Mouse (Mus musculus): ENCODE measurements at regions not wholly inside any gene's neighbourhood (a gene's known extent, or its start where the extent isn't known, plus 50 kb on each side); places are given as distances from the start of the nearest gene placed in this dataset.

GRCm38 (mm10) chr1:35331602-35332339, 482.0 kb downstream of the Plekhb2 start:
- no peak for DNase-seq (ENCODE audit: low read depth, low spot score)

DNA sequence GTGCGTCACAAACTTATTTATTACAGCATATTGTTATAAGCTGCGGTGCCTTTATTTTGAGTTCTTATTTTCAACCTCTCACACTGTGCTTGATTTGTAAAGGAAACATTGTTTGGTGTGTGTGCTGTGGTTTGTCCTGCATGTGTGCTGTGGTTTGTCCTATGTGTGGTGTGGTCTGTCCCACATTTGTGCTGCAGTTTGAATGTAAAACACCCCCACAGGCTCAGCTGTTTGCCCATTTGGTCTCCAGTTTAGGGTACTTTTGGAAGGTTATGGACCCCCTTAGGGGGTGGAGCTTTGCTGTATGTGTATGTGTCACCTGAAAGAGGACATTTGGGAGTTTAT, 482.5 kb downstream of the Plekhb2 start:
- no peak for DNase-seq (ENCODE audit: low read depth, low spot score)

DNA sequence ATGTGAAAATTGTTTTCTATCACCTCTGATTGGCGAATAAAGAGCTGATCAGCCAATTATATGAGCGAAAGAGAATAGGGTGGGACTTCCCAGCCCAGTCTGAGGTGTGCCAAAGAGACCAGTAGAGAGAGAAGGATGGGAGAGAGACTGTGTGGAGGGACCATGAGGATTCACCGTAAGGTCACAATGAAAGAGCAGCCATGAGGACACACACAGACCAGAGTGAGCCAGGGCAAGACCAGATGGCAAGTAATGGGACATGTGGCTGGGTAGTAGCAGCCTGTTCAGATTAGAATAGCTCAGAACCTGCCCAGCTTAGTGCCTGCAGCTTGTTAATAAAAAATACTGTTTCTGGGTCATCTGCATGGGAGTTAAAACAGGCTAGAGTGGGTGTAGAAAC, 487.9 kb downstream of the Plekhb2 start:
- DNase-seq (ENCODE audit: low read depth, low spot score) = no peak

GRCm38 (mm10) chr1:35338184-35338583, 488.4 kb downstream of the Plekhb2 start:
- DNase-seq (ENCODE audit: low read depth, low spot score) = no peak

DNA sequence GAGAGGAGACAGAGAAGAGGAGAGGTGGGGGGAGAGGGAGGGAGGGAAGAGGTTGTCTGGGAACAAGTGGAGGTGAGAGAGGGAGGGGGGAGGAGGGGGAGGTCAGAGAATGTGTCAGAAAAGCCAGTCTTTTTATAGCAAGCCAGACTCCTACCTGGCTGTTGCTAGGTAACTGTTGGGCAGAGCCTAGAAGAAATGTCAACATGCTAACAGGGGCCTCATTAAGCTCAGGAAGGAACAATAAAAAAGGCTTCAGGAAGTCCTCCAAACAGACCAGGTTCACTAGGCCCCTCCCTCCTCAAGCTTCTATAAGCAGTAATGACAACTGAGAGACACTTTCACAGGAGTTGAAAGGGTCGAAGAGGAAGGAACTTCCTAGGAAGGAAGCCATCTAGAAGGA, 494.8 kb downstream of the Plekhb2 start:
- no peak for DNase-seq (ENCODE audit: low read depth, low spot score)

- DNase-seq (ENCODE audit: low read depth, low spot score) = no peak
Measured at GRCm38 (mm10) chr1:35348294-35348693, 498.5 kb downstream of the Plekhb2 start.

DNA sequence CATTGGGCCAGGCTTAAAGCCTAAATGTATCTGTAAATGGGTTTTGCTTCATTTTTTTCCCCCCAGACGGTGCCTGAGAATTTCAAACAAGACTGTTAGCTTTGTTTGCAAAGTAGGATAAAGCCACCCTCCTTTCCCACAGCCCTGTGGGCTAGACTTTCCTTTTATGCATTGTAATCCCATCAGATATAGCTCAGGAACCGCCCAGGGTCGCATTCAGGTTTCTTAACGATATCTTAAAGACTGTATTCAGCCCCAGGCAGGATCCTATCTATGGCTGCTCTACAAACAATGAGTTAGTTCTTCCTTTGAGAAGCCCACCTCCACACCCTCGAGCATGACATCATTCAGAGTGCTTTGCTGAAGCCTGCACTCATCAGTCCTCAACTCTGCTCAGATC, 509.2 kb downstream of the Plekhb2 start:
- no peak for DNase-seq (ENCODE audit: low read depth, low spot score)

- DNase-seq (ENCODE audit: low read depth, low spot score) = no peak
Measured at GRCm38 (mm10) chr1:35361465-35361864, 511.7 kb downstream of the Plekhb2 start.

- DNase-seq (ENCODE audit: low read depth, low spot score) = no peak
Measured at GRCm38 (mm10) chr1:35362836-35363235, 513.1 kb downstream of the Plekhb2 start.

GRCm38 (mm10) chr1:35366559-35366958, 516.8 kb downstream of the Plekhb2 start:
- DNase-seq (ENCODE audit: low read depth, low spot score) = no peak

GRCm38 (mm10) chr1:35372751-35373150, 523.0 kb downstream of the Plekhb2 start:
- no peak for DNase-seq (ENCODE audit: low read depth, low spot score)

- DNase-seq (ENCODE audit: low read depth, low spot score) = no peak
Measured at GRCm38 (mm10) chr1:35380633-35381385, 531.0 kb downstream of the Plekhb2 start.

DNA sequence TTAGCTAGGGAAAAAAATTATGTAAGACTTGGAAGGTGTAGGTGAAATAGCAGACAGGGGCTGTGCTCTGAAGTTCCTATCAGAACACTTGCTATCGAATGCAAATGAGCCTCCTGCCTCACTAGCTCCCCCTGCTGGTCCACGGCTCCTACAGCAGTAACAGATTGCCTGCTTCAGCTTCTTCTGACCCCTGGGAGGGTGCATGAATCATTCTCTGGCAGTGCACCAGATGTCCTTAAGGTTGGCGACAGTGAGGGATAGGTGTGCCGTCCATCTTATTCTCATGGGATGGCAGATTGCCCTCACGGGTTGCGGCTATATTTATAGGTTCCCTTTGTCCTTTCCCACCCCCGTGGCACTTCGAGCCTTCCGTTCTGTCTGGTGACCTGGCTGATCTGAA, 535.7 kb downstream of the Plekhb2 start:
- peak; percentile 45 for DNase-seq (ENCODE audit: low read depth, low spot score)

- DNase-seq (ENCODE audit: low read depth, low spot score) = peak; percentile 20
Measured at GRCm38 (mm10) chr1:35388181-35388580, 538.4 kb downstream of the Plekhb2 start.

DNA sequence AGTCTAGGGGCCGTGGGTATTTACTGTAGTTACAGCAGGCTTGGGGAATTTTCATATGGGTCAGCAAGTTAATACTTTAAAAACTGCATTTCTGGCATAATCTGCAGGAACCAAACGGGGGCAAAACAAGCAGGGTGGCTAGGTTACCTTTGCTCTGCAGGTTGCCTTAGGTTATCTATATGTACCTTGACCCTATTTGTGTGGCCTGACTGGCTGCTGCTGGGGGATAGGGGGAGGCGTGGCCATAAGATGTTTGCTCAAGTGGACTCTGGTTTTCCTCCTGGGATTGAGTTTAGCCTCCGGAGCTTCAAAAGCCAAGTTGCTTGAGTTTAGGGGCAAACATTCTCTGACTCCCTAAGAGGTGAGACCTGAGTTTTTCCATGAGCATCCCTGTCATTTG, 540.6 kb downstream of the Plekhb2 start:
- DNase-seq (ENCODE audit: low read depth, low spot score) = no peak

GRCm38 (mm10) chr1:35390858-35391586, 541.2 kb downstream of the Plekhb2 start:
- DNase-seq (ENCODE audit: low read depth, low spot score) = no peak

DNA sequence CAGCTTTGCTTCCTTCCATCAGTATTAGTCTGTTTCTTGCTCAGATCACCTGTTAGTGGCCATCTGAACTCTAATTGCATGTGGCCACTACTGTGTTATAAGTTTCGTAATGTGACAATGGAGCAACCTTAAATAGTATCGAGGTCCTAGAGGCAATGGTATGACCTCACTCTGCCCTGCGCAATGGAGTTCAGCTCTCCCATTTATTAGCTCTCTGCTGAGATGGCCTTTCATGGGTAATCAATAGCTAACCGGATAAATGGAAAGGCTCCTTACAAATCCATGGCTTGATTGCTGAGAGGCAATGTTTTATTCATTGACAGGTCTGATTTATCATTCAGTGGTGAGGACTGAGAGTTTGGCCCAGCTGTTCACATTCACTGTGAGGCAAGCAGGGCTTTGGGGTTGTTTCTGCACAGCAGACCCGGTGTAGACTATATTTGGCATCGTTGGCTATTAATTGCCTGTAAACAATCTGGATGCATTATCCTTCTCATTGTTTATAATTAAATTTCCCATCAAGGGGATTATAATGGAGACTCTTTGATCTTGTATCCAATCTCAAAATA, 543.9 kb downstream of the Plekhb2 start:
- DNase-seq (ENCODE audit: low read depth, low spot score) = no peak

DNA sequence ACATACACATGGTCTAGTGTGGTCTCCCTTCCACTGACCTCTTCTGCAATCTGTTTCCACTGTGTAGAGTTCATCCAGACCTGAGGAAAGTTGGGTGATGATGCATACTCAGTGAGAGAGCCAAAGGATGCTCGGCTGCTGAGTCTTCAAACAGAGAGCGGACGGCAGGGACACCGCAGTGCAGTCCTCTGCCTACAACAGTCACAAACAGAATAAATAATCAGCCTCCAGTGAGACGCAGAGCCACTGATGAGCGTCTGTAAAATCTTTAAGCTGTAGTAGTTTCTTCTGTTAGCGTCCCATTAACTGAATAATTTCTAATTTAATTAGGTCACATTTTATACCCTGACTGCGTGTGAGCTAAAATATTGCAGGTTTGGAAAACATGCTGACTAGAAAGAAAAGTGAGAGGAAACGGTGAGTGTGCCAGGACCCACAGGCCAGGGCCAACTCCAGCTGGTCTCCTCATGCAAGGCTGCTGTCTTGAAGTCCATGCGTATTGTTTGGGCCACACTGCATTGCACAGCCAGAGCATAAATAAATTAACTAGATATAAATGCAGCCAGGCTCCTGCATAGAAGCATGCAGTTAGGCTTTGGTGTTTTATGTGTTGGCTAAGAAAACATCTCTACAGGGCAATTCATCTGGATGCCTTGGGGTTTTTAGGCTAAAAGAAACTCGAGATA, 551.0 kb downstream of the Plekhb2 start:
- no peak for DNase-seq (ENCODE audit: low read depth, low spot score)

DNA sequence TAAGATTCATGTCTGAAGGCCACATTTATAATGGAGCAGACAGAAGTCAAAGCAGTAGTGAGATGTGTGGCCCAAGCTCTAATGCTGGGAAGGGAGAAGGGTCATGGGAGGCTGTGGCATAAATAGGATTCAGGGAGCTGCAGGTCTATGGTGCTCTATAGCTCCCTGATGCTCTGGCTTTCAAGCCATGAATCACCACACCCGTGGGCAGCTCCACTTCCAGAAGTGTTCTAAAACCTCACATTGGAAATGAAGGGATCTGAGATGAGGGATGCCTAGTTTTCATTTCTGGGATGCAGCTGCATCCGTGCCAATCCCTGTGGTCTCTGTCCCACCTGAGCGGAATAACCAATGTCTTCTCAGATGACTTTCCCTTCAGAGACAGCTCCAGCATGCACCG, 553.2 kb downstream of the Plekhb2 start:
- no peak for DNase-seq (ENCODE audit: low read depth, low spot score)

DNA sequence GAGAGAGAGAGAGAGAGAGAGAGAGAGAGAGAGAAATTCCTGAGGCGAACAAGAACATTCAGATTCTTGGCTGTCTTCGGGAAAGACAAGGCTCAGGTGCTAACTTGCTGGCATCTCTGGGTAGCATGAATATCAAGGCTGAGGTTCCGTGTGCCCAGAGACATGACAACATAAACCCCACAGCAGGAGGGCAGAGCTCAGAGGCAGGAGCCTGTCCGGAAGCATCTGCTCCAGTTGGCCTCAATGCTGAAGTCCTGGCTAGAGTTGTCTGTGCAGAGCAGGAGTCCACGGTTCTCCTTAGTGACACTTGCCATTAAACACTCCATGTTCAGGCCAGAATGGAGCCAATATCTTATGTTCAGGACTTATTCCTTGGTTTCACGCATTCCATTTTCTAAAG, 555.6 kb downstream of the Plekhb2 start:
- no peak for DNase-seq (ENCODE audit: low read depth, low spot score)

DNA sequence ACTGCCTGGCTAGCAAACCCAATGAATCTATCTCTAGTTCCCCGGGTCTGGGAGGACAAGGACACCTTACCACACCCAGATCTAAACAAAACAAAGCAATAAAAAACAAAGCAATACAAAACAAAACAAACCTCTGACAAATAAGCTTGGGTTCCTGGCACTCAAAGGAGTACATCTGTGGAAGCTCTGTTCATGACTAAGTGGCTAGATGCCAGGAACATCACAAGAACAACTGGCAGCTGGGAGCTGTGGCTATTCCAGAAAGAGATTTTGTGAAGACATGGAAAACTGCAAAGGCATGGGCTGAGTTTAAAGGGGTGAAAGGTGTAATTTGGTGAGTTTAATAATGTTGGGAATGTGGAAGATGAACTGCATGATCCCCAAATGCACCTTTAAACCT, 565.9 kb downstream of the Plekhb2 start:
- DNase-seq (ENCODE audit: low read depth, low spot score) = no peak
